Mouse (Mus musculus) midbrain, embryonic 10.5 days (tissue): ENCODE results near the gene Nek5. TPM values are rescaled to one million over a fixed set of nuclear protein-coding genes. Genes with fewer than 3 reads are reported as not detected.

Experiments
- DNase-seq: peaks from one replicate; pipeline ENCODE4 v3.0.0-alpha.2; 2017; ENCODE audit warnings: low spot score
- H3K27ac ChIP-seq: fragments of 300-500 bp; sonication (generic); replicated peaks from 2 replicates; pipeline ENCODE4 v1.5.1; 2016; ENCODE audit warnings: mild to moderate bottlenecking
- H3K27me3 ChIP-seq: fragments of 300-500 bp; sonication (generic); 2 replicates; pipeline ENCODE4 v1.6.1; 2016; ENCODE audit warnings: low read depth, mild to moderate bottlenecking; ENCODE audit not compliant: poor library complexity, severe bottlenecking
- H3K36me3 ChIP-seq: fragments of 300-500 bp; sonication (generic); 2 replicates; pipeline ENCODE4 v1.6.1; 2016; ENCODE audit warnings: mild to moderate bottlenecking, moderate library complexity
- H3K4me1 ChIP-seq: fragments of 300-500 bp; sonication (generic); 2 replicates; pipeline ENCODE4 v1.6.1; 2016
- H3K4me3 ChIP-seq: fragments of 300-500 bp; sonication (generic); 2 replicates; pipeline ENCODE4 v1.5.1; 2016; ENCODE audit warnings: mild to moderate bottlenecking, moderate library complexity
- H3K9me3 ChIP-seq: fragments of 300-500 bp; sonication (generic); replicated peaks from 2 replicates; pipeline ENCODE4 v1.6.1; 2016; ENCODE audit warnings: mild to moderate bottlenecking
- WGBS: fragments of 180-500 bp; shearing (Covaris S2); methylation state at CpG from one replicate; pipeline ENCODE4 v1.1.7; 2016; 5-methylcytosine and 5-hydroxymethylcytosine counted together
- polyA plus RNA-seq: library from polyadenylated mRNA; unstranded; fragments of >200 nt; fragmentation: Nextera tagmentation; extraction: Ambion mirVana; gene quantifications from 2 replicates; pipeline ENCODE4 v1.2.1, GENCODE M21; 2016

The Nek5 gene
- polyA plus RNA-seq: 0.06 and 0.07 TPM in 2 replicates

GRCm38 (mm10) chr8:22124220-22125152 lies at the start of gene Nek5:
Gene Nek5, minus strand, starts transcription at chr8:22125053.
- H3K27me3 ChIP-seq: 0 out of 2 replicates have a peak, but pooled peaks cover 6% of the 10 kb centered on the region
- H3K9me3 ChIP-seq: no peaks in the 10 kb centered on the region
- H3K4me3 ChIP-seq: peak within 1 kb of the TSS; percentile 62
- H3K27ac ChIP-seq: 0 out of 2 replicates have a peak within 1 kb of the TSS, but pooled peaks have one; percentile 33
- H3K4me1 ChIP-seq: peaks cover 15% of the 10 kb centered on the region
- peaks cover 29% of the 10 kb centered on the region for H3K36me3 ChIP-seq
- DNase-seq: peak; percentile 75
- under 1% methylated on average over 29 of the region's 29 CpGs for WGBS

GRCm38 (mm10) chr8:22169167-22169566 lies 44.3 kb upstream of the Nek5 start:
- Histone ChIP-seq H3K27me3 (no peaks in the 10 kb centered on the region), H3K36me3 (peaks cover 67% of the 10 kb centered on the region), H3K9me3 (no peaks in the 10 kb centered on the region), H3K27ac (no peak overlapping the region), H3K4me1 (peaks cover 16% of the 10 kb centered on the region), H3K4me3 (no peak overlapping the region)
- 92% methylated on average over 5 of the region's 5 CpGs for WGBS
- DNase-seq: no peak

GRCm38 (mm10) chr8:22166080-22166603 lies 41.3 kb upstream of the Nek5 start, which contains the start of gene Nek3:
Gene Nek3, minus strand, starts transcription at chr8:22166435.
- H3K27ac ChIP-seq: peak within 1 kb of the TSS; percentile 89
- DNase-seq: peak; percentile 95

GRCm38 (mm10) chr8:22165251-22166079 lies 40.6 kb upstream of the Nek5 start:
- H3K9me3 ChIP-seq: no peaks in the 10 kb centered on the region
- peak overlapping the region; percentile 89 for H3K27ac ChIP-seq
- WGBS: 60% methylated on average over 10 of the region's 10 CpGs
- H3K4me3 ChIP-seq: peak overlapping the region; percentile 68
- H3K27me3 ChIP-seq: no peaks in the 10 kb centered on the region
- H3K4me1 ChIP-seq: peaks cover 16% of the 10 kb centered on the region
- H3K36me3 ChIP-seq: peaks cover 35% of the 10 kb centered on the region
- DNase-seq: no peak

More at GRCm38 (mm10) chr8:22166080-22166603, 41.3 kb upstream of the Nek5 start, which contains the start of gene Nek3:
- Histone ChIP-seq H3K27me3 (no peaks in the 10 kb centered on the region), H3K9me3 (no peaks in the 10 kb centered on the region), H3K4me3 (peak within 1 kb of the TSS; percentile 68), H3K36me3 (peaks cover 41% of the 10 kb centered on the region), H3K4me1 (peaks cover 16% of the 10 kb centered on the region)
- under 1% methylated on average over 43 of the region's 43 CpGs for WGBS

GRCm38 (mm10) chr8:22164431-22164830 lies 39.6 kb upstream of the Nek5 start:
- Histone ChIP-seq H3K36me3 (peaks cover 33% of the 10 kb centered on the region), H3K9me3 (no peaks in the 10 kb centered on the region), H3K27me3 (no peaks in the 10 kb centered on the region), H3K4me3 (no peak overlapping the region), H3K27ac (no peak overlapping the region), H3K4me1 (peaks cover 16% of the 10 kb centered on the region)
- no peak for DNase-seq
- WGBS: 95% methylated on average over 10 of the region's 10 CpGs

- 90% methylated on average over 8 of the region's 8 CpGs for WGBS
- Histone ChIP-seq H3K27ac (no peak overlapping the region), H3K4me3 (no peak overlapping the region), H3K27me3 (no peaks in the 10 kb centered on the region), H3K4me1 (peaks cover 15% of the 10 kb centered on the region), H3K9me3 (no peaks in the 10 kb centered on the region), H3K36me3 (peaks cover 20% of the 10 kb centered on the region)
- DNase-seq: no peak
Measured at GRCm38 (mm10) chr8:22162206-22162605, 37.4 kb upstream of the Nek5 start.

GRCm38 (mm10) chr8:22150345-22150663 lies 25.5 kb upstream of the Nek5 start:
- Histone ChIP-seq H3K9me3 (no peaks in the 10 kb centered on the region), H3K27ac (no peak overlapping the region), H3K4me3 (no peak overlapping the region), H3K36me3 (peaks cover 32% of the 10 kb centered on the region), H3K4me1 (no peaks in the 10 kb centered on the region), H3K27me3 (no peaks in the 10 kb centered on the region)
- 94% methylated on average over 3 of the region's 3 CpGs for WGBS
- DNase-seq: no peak

GRCm38 (mm10) chr8:22149643-22150344 lies 24.9 kb upstream of the Nek5 start:
- Histone ChIP-seq H3K4me3 (no peak overlapping the region), H3K36me3 (peaks cover 28% of the 10 kb centered on the region), H3K4me1 (no peaks in the 10 kb centered on the region), H3K27me3 (no peaks in the 10 kb centered on the region), H3K27ac (no peak overlapping the region), H3K9me3 (no peaks in the 10 kb centered on the region)
- no peak for DNase-seq
- 95% methylated on average over 11 of the region's 11 CpGs for WGBS

- peaks cover 21% of the 10 kb centered on the region for H3K36me3 ChIP-seq
- WGBS: 93% methylated on average over 7 of the region's 7 CpGs
- no peak overlapping the region for H3K4me3 ChIP-seq
- no peaks in the 10 kb centered on the region for H3K4me1 ChIP-seq
- H3K27me3 ChIP-seq: no peaks in the 10 kb centered on the region
- H3K9me3 ChIP-seq: no peaks in the 10 kb centered on the region
- H3K27ac ChIP-seq: no peak overlapping the region
- DNase-seq: no peak
Measured at GRCm38 (mm10) chr8:22148367-22148740, 23.5 kb upstream of the Nek5 start.

GRCm38 (mm10) chr8:22147706-22148366 lies 23.0 kb upstream of the Nek5 start:
- Histone ChIP-seq H3K4me3 (no peak overlapping the region), H3K9me3 (no peaks in the 10 kb centered on the region), H3K27ac (no peak overlapping the region), H3K4me1 (no peaks in the 10 kb centered on the region), H3K27me3 (no peaks in the 10 kb centered on the region), H3K36me3 (peaks cover 21% of the 10 kb centered on the region)
- no peak for DNase-seq
- 80% methylated on average over 9 of the region's 9 CpGs for WGBS

- no peak for DNase-seq
- H3K36me3 ChIP-seq: peaks cover 39% of the 10 kb centered on the region
- 85% methylated on average over 6 of the region's 6 CpGs for WGBS
- H3K4me3 ChIP-seq: no peak overlapping the region
- H3K27me3 ChIP-seq: no peaks in the 10 kb centered on the region
- no peak overlapping the region for H3K27ac ChIP-seq
- no peaks in the 10 kb centered on the region for H3K4me1 ChIP-seq
- H3K9me3 ChIP-seq: no peaks in the 10 kb centered on the region
Measured at GRCm38 (mm10) chr8:22145831-22146230, 21.0 kb upstream of the Nek5 start.
